Mouse (Mus musculus) CH12.LX (cell line): ENCODE measurements around the gene Apoa1. TPM values are rescaled to one million over a fixed set of nuclear protein-coding genes. Genes with fewer than 3 reads are reported as not detected.

Experiments
- DNase-seq: peaks from one replicate; pipeline ENCODE4 v3.0.0-alpha.2; 2013; ENCODE audit errors: extremely low read depth
- H3K27ac ChIP-seq: 2 replicates; pipeline ENCODE4 v1.5.1; 2012; ENCODE audit warnings: low read depth, mild to moderate bottlenecking, control low read depth, moderate library complexity; ENCODE audit not compliant: insufficient read depth
- H3K27me3 ChIP-seq: replicated peaks from 2 replicates; pipeline ENCODE3; 2012; ENCODE audit warnings: inconsistent platforms
- H3K36me3 ChIP-seq, 2 experiments: replicated peaks in 1 of 2; 2 replicates each; pipeline versions ENCODE3 to v1.6.1; 2012; ENCODE audit warnings: inconsistent platforms in 1 of 2, low read length in 1 of 2, mild to moderate bottlenecking in 1 of 2, mixed read lengths in 1 of 2, moderate library complexity in 1 of 2; ENCODE audit not compliant: control insufficient read depth in 1 of 2, insufficient read depth in 1 of 2
- H3K4me1 ChIP-seq, 2 experiments: 2 replicates each; pipeline ENCODE4 v1.6.1; 2012; ENCODE audit warnings: inconsistent platforms in 1 of 2, moderate library complexity in 1 of 2; ENCODE audit not compliant: insufficient read depth in 2 of 2, control insufficient read depth in 1 of 2
- H3K4me2 ChIP-seq: 2 replicates; pipeline ENCODE4 v1.6.1; 2012; ENCODE audit warnings: low read depth, mild to moderate bottlenecking, control low read depth; ENCODE audit not compliant: poor library complexity, insufficient read depth, severe bottlenecking
- H3K4me3 ChIP-seq, 3 experiments: fragments of 150-350 bp in 1 of 3; sonication (generic) in 1 of 3; replicated peaks in 1 of 3; 2 replicates each; pipeline versions ENCODE3 to v1.5.1; 2011 to 2012; ENCODE audit warnings: low read depth in 2 of 3, low read length in 2 of 3, mild to moderate bottlenecking in 2 of 3, moderate library complexity in 2 of 3, control low read depth in 1 of 3, improper control_type of control experiment in 1 of 3, inconsistent platforms in 1 of 3, mixed read lengths in 1 of 3; ENCODE audit not compliant: poor library complexity in 1 of 3
- H3K79me2 ChIP-seq: replicated peaks from 2 replicates; pipeline ENCODE4 v1.6.1; 2012; ENCODE audit warnings: mild to moderate bottlenecking, moderate library complexity; ENCODE audit not compliant: control insufficient read depth, poor library complexity, insufficient read depth, severe bottlenecking; ENCODE audit errors: extremely low read depth
- H3K9ac ChIP-seq: 2 replicates; pipeline ENCODE4 v1.6.1; 2012; ENCODE audit warnings: low read depth, mild to moderate bottlenecking, control low read depth, moderate library complexity; ENCODE audit not compliant: insufficient read depth
- H3K9me3 ChIP-seq: replicated peaks from 2 replicates; pipeline ENCODE3; 2012; ENCODE audit warnings: low read length, inconsistent platforms, mixed read lengths
- CHD1 ChIP-seq: IDR thresholded peaks from 2 replicates; pipeline ENCODE4 v1.6.1; 2012; ENCODE audit warnings: low read depth, low read length, improper control_type of control experiment, inconsistent platforms
- CHD2 ChIP-seq: IDR thresholded peaks from 2 replicates; pipeline ENCODE4 v1.6.1; 2011; ENCODE audit warnings: low read length, improper control_type of control experiment
- CTCF ChIP-seq, 2 experiments: IDR thresholded peaks in 1 of 2; conservative IDR thresholded peaks in 1 of 2; 2 replicates each; pipeline ENCODE4 v1.5.1; 2011 to 2012; ENCODE audit warnings: low read depth in 2 of 2, low read length in 2 of 2, improper control_type of control experiment in 1 of 2, inconsistent platforms in 1 of 2, mild to moderate bottlenecking in 1 of 2, moderate library complexity in 1 of 2
- E2F4 ChIP-seq: IDR thresholded peaks from 2 replicates; pipeline ENCODE4 v1.6.1; 2011; ENCODE audit warnings: low read depth, low read length, improper control_type of control experiment; ENCODE audit not compliant: insufficient replicate concordance
- ELF1 ChIP-seq: IDR thresholded peaks from 2 replicates; pipeline ENCODE4 v1.6.1; 2014; ENCODE audit warnings: low read depth, mild to moderate bottlenecking, inconsistent platforms, low read length, improper control_type of control experiment
- EP300 ChIP-seq: IDR thresholded peaks from 2 replicates; pipeline ENCODE4 v1.6.1; 2011; ENCODE audit warnings: low read length, improper control_type of control experiment
- ETS1 ChIP-seq: conservative IDR thresholded peaks from 2 replicates; pipeline ENCODE4 v1.6.1; 2012; ENCODE audit warnings: low read depth, mild to moderate bottlenecking, inconsistent platforms, low read length, improper control_type of control experiment, moderate library complexity
- GABPA ChIP-seq: IDR thresholded peaks from 2 replicates; pipeline ENCODE4 v1.6.1; 2012; ENCODE audit warnings: low read depth, low read length, improper control_type of control experiment, inconsistent platforms; ENCODE audit not compliant: insufficient replicate concordance
- HCFC1 ChIP-seq: IDR thresholded peaks from 2 replicates; pipeline ENCODE4 v1.6.1; 2012; ENCODE audit warnings: low read depth, mild to moderate bottlenecking, inconsistent platforms, low read length, improper control_type of control experiment
- IRF4 ChIP-seq: IDR thresholded peaks from 2 replicates; pipeline ENCODE4 v1.6.1; 2014; ENCODE audit warnings: low read depth, mild to moderate bottlenecking, inconsistent platforms, low read length, improper control_type of control experiment
- JUN ChIP-seq: IDR thresholded peaks from 2 replicates; pipeline ENCODE4 v1.6.1; 2011; ENCODE audit warnings: low read depth, mild to moderate bottlenecking, low read length, improper control_type of control experiment, moderate library complexity; ENCODE audit not compliant: insufficient read depth
- JUND ChIP-seq: conservative IDR thresholded peaks from 2 replicates; pipeline ENCODE4 v1.6.1; 2011; ENCODE audit warnings: low read depth, low read length, improper control_type of control experiment
- KAT2A ChIP-seq: IDR thresholded peaks from 2 replicates; pipeline ENCODE4 v1.6.1; 2012; ENCODE audit warnings: low read length, improper control_type of control experiment, inconsistent platforms; ENCODE audit not compliant: insufficient replicate concordance
- MAX ChIP-seq: IDR thresholded peaks from 2 replicates; pipeline ENCODE4 v1.6.1; 2011; ENCODE audit warnings: low read length, improper control_type of control experiment
- MXI1 ChIP-seq: IDR thresholded peaks from 2 replicates; pipeline ENCODE4 v1.6.1; 2011; ENCODE audit warnings: mild to moderate bottlenecking, low read depth, low read length, improper control_type of control experiment
- NELFE ChIP-seq: IDR thresholded peaks from 2 replicates; pipeline ENCODE4 v1.6.1; 2011; ENCODE audit warnings: low read depth, low read length, improper control_type of control experiment
- NRF1 ChIP-seq: IDR thresholded peaks from 2 replicates; pipeline ENCODE4 v1.6.1; 2014; ENCODE audit warnings: low read depth, mild to moderate bottlenecking, inconsistent platforms, low read length, improper control_type of control experiment, moderate library complexity
- POLR2A ChIP-seq: IDR thresholded peaks from 2 replicates; pipeline ENCODE4 v1.6.1; 2011; ENCODE audit warnings: low read depth, mild to moderate bottlenecking, improper control_type of control experiment, low read length
- POLR2AphosphoS2 ChIP-seq: IDR thresholded peaks from 2 replicates; pipeline ENCODE4 v1.6.1; 2011; ENCODE audit warnings: low read depth, low read length, improper control_type of control experiment
- RAD21 ChIP-seq: IDR thresholded peaks from 2 replicates; pipeline ENCODE4 v1.6.1; 2011; ENCODE audit warnings: low read depth, mild to moderate bottlenecking, low read length, improper control_type of control experiment, moderate library complexity
- RCOR1 ChIP-seq: conservative IDR thresholded peaks from 2 replicates; pipeline ENCODE4 v1.6.1; 2012; ENCODE audit warnings: low read depth, mild to moderate bottlenecking, inconsistent platforms, low read length, improper control_type of control experiment
- TCF12 ChIP-seq: IDR thresholded peaks from 2 replicates; pipeline ENCODE4 v1.6.1; 2014; ENCODE audit warnings: low read depth, mild to moderate bottlenecking, inconsistent platforms, low read length, improper control_type of control experiment
- UBTF ChIP-seq: IDR thresholded peaks from 2 replicates; pipeline ENCODE4 v1.6.1; 2012; ENCODE audit warnings: low read depth, mild to moderate bottlenecking, inconsistent platforms, low read length, improper control_type of control experiment, moderate library complexity
- USF2 ChIP-seq: conservative IDR thresholded peaks from 2 replicates; pipeline ENCODE4 v1.6.1; 2011; ENCODE audit warnings: low read depth, low read length, improper control_type of control experiment
- ZC3H11A ChIP-seq: IDR thresholded peaks from 2 replicates; pipeline ENCODE4 v1.6.1; 2012; ENCODE audit warnings: low read depth, mild to moderate bottlenecking, inconsistent platforms, low read length, improper control_type of control experiment
- ZKSCAN1 ChIP-seq: IDR thresholded peaks from 2 replicates; pipeline ENCODE4 v1.6.1; 2012; ENCODE audit warnings: low read depth, inconsistent platforms, low read length, improper control_type of control experiment, borderline replicate concordance
- ZNF384 ChIP-seq: IDR thresholded peaks from 2 replicates; pipeline ENCODE4 v1.6.1; 2012; ENCODE audit warnings: low read depth, low read length, improper control_type of control experiment, inconsistent platforms
- dilution Hi-C: fragments of 300-500 bp; cut with MboI; formaldehyde crosslinking; loops from 2 replicates; pipeline ENCODE4 v1.14.3; 2020; ENCODE audit warnings: low sequenced_read_pairs; ENCODE audit not compliant: extremely low pct_unique_long_range_greater_than_20kb, extremely low pct_ligation_motif_present
- in situ Hi-C: fragments of 300-500 bp; cut with MboI; formaldehyde crosslinking; loops from 3 replicates; pipeline ENCODE4 v1.14.3; 2019; ENCODE audit warnings: low sequenced_read_pairs, low pct_ligation_motif_present, low pct_unique_long_range_greater_than_20kb, mixed read lengths
- polyA plus RNA-seq: library from polyadenylated mRNA; unstranded; fragments of >175 nt; gene quantifications from 2 replicates; pipeline ENCODE4 v1.2.1, GENCODE M21; 2012; ENCODE audit warnings: low read depth; ENCODE audit not compliant: insufficient read length
- total RNA-seq, 2 experiments: library from RNA; depleted of rRNA; stranded (reverse); fragments of 300-350 nt in 1 of 2; fragments of >200 nt in 1 of 2; gene quantifications; 2 replicates each; pipeline ENCODE4 v1.2.3; 2012 to 2014

Gene Apoa1
- total and polyA plus RNA-seq, 3 experiments = not detected

GRCm38 (mm10) chr9:46235596-46235648, 7.0 kb downstream of the Apoa1 start, which contains the start of gene Apoc3:
Apoc3 (minus strand) TSS chr9:46235636.
- no peak for DNase-seq
- Histone ChIP-seq H3K36me3 (no peaks in the 10 kb centered on the region), H3K9me3 (no peaks in the 10 kb centered on the region), H3K27me3 (peaks cover 19% of the 10 kb centered on the region), H3K4me2 (no peak within 1 kb of the TSS), H3K27ac (no peak within 1 kb of the TSS), H3K4me3 (no peak within 1 kb of the TSS), H3K9ac (no peak within 1 kb of the TSS), H3K4me1 (no peaks in the 10 kb centered on the region; a peak in 1 of 4 replicates), H3K79me2 (no peaks in the 10 kb centered on the region)
- in situ Hi-C loops (no loop called here), dilution Hi-C loops (no loop called here)
- TF ChIP-seq KAT2A = no peak
- no peak for TF ChIP-seq JUN
- no peak for TF ChIP-seq ELF1
- TF ChIP-seq CTCF (conservative IDR thresholded peaks at IDR 0.05 in 1 of 2, IDR thresholded peaks at IDR 0.05 in 1 of 2; ENCODE audit: low read depth in 2 of 2, low read length in 2 of 2) = no peak
- no peak for TF ChIP-seq USF2
- no peak for TF ChIP-seq JUND
- no peak for TF ChIP-seq GABPA
- no peak for TF ChIP-seq RAD21
- TF ChIP-seq ZC3H11A = no peak
- TF ChIP-seq UBTF = no peak
- TF ChIP-seq MXI1 = no peak

GRCm38 (mm10) chr9:46235649-46236048, 7.3 kb downstream of the Apoa1 start:
- no peak for DNase-seq
- Histone ChIP-seq H3K36me3 (no peaks in the 10 kb centered on the region), H3K4me1 (no peaks in the 10 kb centered on the region; a peak in 1 of 4 replicates), H3K9ac (no peak overlapping the region), H3K9me3 (no peaks in the 10 kb centered on the region), H3K4me3 (no peak overlapping the region), H3K27ac (no peak overlapping the region), H3K4me2 (no peak overlapping the region), H3K79me2 (no peaks in the 10 kb centered on the region), H3K27me3 (peaks cover 21% of the 10 kb centered on the region)
- dilution Hi-C loops = no loop called here
- TF ChIP-seq TCF12 = no peak
- TF ChIP-seq POLR2AphosphoS2 = no peak
- no peak for TF ChIP-seq NELFE
- in situ Hi-C loops = no loop called here

- Histone ChIP-seq H3K4me1 (no peaks in the 10 kb centered on the region; a peak in 1 of 4 replicates), H3K9ac (no peak overlapping the region)
- TF ChIP-seq MAX = no peak
- no peak for TF ChIP-seq ZKSCAN1
- no peak for TF ChIP-seq IRF4
- no peak for TF ChIP-seq RCOR1
- no peak for TF ChIP-seq CHD2
- TF ChIP-seq ETS1 = no peak
- no peak for TF ChIP-seq NRF1
- no peak for TF ChIP-seq ZNF384
- no peak for TF ChIP-seq EP300
- no peak for TF ChIP-seq POLR2A
- TF ChIP-seq KAT2A = no peak
- no peak for TF ChIP-seq HCFC1
- TF ChIP-seq USF2 = no peak
- no peak for TF ChIP-seq ELF1
- no peak for TF ChIP-seq E2F4
- no peak for TF ChIP-seq RAD21
- TF ChIP-seq CHD1 = no peak
- no peak for TF ChIP-seq ZC3H11A
- TF ChIP-seq, all 38 proteins: peak for 0
- H3K27me3 ChIP-seq = peaks cover 33% of the 10 kb centered on the region
- no peak overlapping the region for H3K27ac ChIP-seq
- dilution Hi-C loops (no loop called here), in situ Hi-C loops (no loop called here)
- H3K4me2 ChIP-seq = no peak overlapping the region
- no peak overlapping the region for H3K4me3 ChIP-seq
- DNase-seq = no peak
- H3K36me3 ChIP-seq = no peaks in the 10 kb centered on the region
- H3K9me3 ChIP-seq = no peaks in the 10 kb centered on the region
- H3K79me2 ChIP-seq = no peaks in the 10 kb centered on the region
Measured at GRCm38 (mm10) chr9:46238850-46239249, 10.5 kb downstream of the Apoa1 start.
